Comparison of ENCODE assay signal across 21 mouse cellular contexts in genomic region chr10:71835018-71835417, GRCm38 (mm10).
A peak's percentile ranks its signal among the peaks of the same experiment; 100 is the strongest.
DNase-seq lines count a peak whose midpoint lies in the region; ATAC-seq and TF ChIP-seq lines count a peak whose summit lies in the region.
"Had no signal": no experiment of that assay in that cellular context is flagged by ENCODE, and none has a peak within 500 bp of the region (broad histone marks: within the 10 kb centered on the region; RNA-seq: fewer than 3 reads in every experiment).

No protein-coding gene starts in this region.

- no peaks in the 10 kb centered on the region for H3K4me1 ChIP-seq in midbrain, postnatal 0 days (ENCODE audit: insufficient read depth, low read length)
- H3K4me1 ChIP-seq in midbrain, embryonic 14.5 days (ENCODE audit: control insufficient read depth, insufficient read depth, low read length), result no peaks in the 10 kb centered on the region
- H3K4me1 ChIP-seq: embryonic facial prominence, embryonic 10.5 days; embryonic facial prominence, embryonic 12.5 days; forebrain, embryonic 12.5 days had no signal

- H3K4me2 ChIP-seq in midbrain, postnatal 0 days (ENCODE audit: low read depth, low read length, poor library complexity, severe bottlenecking), result no peak overlapping the region
- H3K4me2 ChIP-seq in midbrain, embryonic 14.5 days (ENCODE audit: low read length), result no peak overlapping the region
- H3K4me2 ChIP-seq: embryonic facial prominence, embryonic 12.5 days; forebrain, embryonic 12.5 days had no signal

- peak; percentile 52 for TF ChIP-seq CTCF in layer of hippocampus, adult 2 months (conservative IDR thresholded peaks at IDR 0.05)
- TF ChIP-seq CTCF in midbrain, postnatal 0 days (IDR thresholded peaks at IDR 0.05), result peak; percentile 32

- H3K36me3 ChIP-seq in midbrain, postnatal 0 days (ENCODE audit: insufficient read depth, low read length), result no peaks in the 10 kb centered on the region
- no peaks in the 10 kb centered on the region for H3K36me3 ChIP-seq in midbrain, embryonic 14.5 days (ENCODE audit: control insufficient read depth, insufficient read depth, low read length)
- H3K36me3 ChIP-seq: embryonic facial prominence, embryonic 10.5 days; embryonic facial prominence, embryonic 12.5 days; forebrain, embryonic 12.5 days; G1E had no signal

- H3K9ac ChIP-seq in midbrain, postnatal 0 days (replicated peaks; ENCODE audit: low read length, poor library complexity, severe bottlenecking), result no peak overlapping the region
- no peak overlapping the region for H3K9ac ChIP-seq in midbrain, embryonic 14.5 days (replicated peaks; ENCODE audit: low read length)
- H3K9ac ChIP-seq: embryonic facial prominence, embryonic 12.5 days; forebrain, embryonic 12.5 days had no signal

- ATAC-seq in midbrain, postnatal 0 days (ENCODE audit: low FRiP score), result no peak
- ATAC-seq in midbrain, embryonic 14.5 days (ENCODE audit: low FRiP score, low TSS enrichment), result no peak
- ATAC-seq: activated CD4-positive, CD25-positive, alpha-beta regulatory T cell, adult 4 months; forebrain, embryonic 14.5 days; forebrain, embryonic 16.5 days; Patski had no signal

- DNase-seq in layer of hippocampus, adult 2 months (ENCODE audit: low spot score in 2 of 2), result no peak
- no peak for DNase-seq in layer of hippocampus, adult 18-20 months (ENCODE audit: low spot score in 2 of 2)
- DNase-seq in midbrain, postnatal 0 days (ENCODE audit: low spot score), result no peak
- DNase-seq in midbrain, embryonic 14.5 days, result no peak
- no peak for DNase-seq in kidney, adult 9 months
- DNase-seq: adrenal gland, adult 8-10 months; adrenal gland, postnatal 14 days; adrenal gland, postnatal 36 days; cerebellum, adult 11-12 months; cerebellum, adult 2 months; cerebellum, adult 9-10 months; cerebellum, postnatal 10 days; cerebellum, postnatal 25 days had no signal

- H3K27me3 ChIP-seq in midbrain, postnatal 0 days (ENCODE audit: insufficient read depth, low read length), result no peaks in the 10 kb centered on the region
- H3K27me3 ChIP-seq in midbrain, embryonic 14.5 days (ENCODE audit: control insufficient read depth, insufficient read depth, low read length), result no peaks in the 10 kb centered on the region
- H3K27me3 ChIP-seq: embryonic facial prominence, embryonic 12.5 days; forebrain, embryonic 12.5 days; Patski had no signal

- WGBS in midbrain, postnatal 0 days, result 69% methylated on average over 1 of the region's 1 CpGs
- 70% methylated on average over 1 of the region's 1 CpGs for WGBS in midbrain, embryonic 14.5 days

- H3K4me3 ChIP-seq in layer of hippocampus, adult 2 months, result no peak overlapping the region
- no peak overlapping the region for H3K4me3 ChIP-seq in midbrain, postnatal 0 days (ENCODE audit: low read depth, low read length)
- H3K4me3 ChIP-seq in midbrain, embryonic 14.5 days (replicated peaks; ENCODE audit: low read depth, low read length), result no peak overlapping the region
- H3K4me3 ChIP-seq: embryonic facial prominence, embryonic 10.5 days; embryonic facial prominence, embryonic 12.5 days; forebrain, embryonic 12.5 days had no signal

- no peak overlapping the region for H3K27ac ChIP-seq in layer of hippocampus, adult 2 months
- no peak overlapping the region for H3K27ac ChIP-seq in midbrain, postnatal 0 days (ENCODE audit: low read depth, low read length)
- H3K27ac ChIP-seq in midbrain, embryonic 14.5 days (replicated peaks; ENCODE audit: low read depth, low read length), result no peak overlapping the region
- H3K27ac ChIP-seq: embryonic facial prominence, embryonic 10.5 days; embryonic facial prominence, embryonic 12.5 days; forebrain, embryonic 12.5 days had no signal

- no peaks in the 10 kb centered on the region for H3K9me3 ChIP-seq in midbrain, postnatal 0 days (ENCODE audit: low read length)
- no peaks in the 10 kb centered on the region for H3K9me3 ChIP-seq in midbrain, embryonic 14.5 days (ENCODE audit: control insufficient read depth, low read length)
- H3K9me3 ChIP-seq: embryonic facial prominence, embryonic 10.5 days; embryonic facial prominence, embryonic 12.5 days; forebrain, embryonic 12.5 days had no signal
